Mouse (Mus musculus): ENCODE data around the gene Gm49321. TPM values are rescaled to one million over a fixed set of nuclear protein-coding genes. Genes with fewer than 3 reads are reported as not detected.

Gene Gm49321
- polyA plus RNA-seq, 1 experiment from 2014 or later, result 24.3 TPM

DNA sequence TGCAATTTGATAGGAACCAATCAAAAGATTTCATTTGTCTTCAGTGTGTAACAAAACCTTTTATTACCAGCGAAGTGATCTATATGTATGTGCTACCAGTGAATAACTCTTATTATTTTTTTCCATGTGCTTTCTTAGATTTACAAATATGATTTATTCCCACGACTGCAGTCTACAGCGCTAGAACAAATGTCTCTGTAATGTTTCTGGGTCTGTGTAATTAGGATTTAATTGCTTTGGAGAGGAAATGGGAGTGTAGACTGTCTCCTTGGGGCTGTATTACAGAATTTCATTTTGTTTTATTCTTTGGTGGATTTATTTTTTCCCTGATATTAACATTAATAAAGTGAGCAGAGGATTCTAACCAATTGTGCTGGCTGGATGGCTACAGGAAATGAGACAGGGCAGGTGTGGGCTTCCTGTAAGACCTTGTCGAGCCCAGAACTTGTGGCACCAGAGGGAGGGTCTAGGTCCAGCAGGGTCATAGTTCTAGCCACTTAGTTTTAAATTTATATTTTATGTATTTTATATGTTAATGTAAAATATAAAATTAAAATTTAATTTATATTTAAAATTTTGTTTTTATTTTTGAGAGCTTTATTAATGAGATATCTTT lies 51.0 kb downstream of the Gm49321 start:
- no peak overlapping the region for H3K4me3 ChIP-seq
- H3K27ac ChIP-seq (replicated peaks), result no peak overlapping the region
- no peak for ATAC-seq (replicated peaks)
- H3K27me3 ChIP-seq, result no peaks in the 10 kb centered on the region
- no peaks in the 10 kb centered on the region for H3K4me1 ChIP-seq
- WGBS, result 85% methylated on average over 4 of the region's 4 CpGs
- peaks cover 20% of the 10 kb centered on the region for H3K36me3 ChIP-seq
- no peak overlapping the region for H3K4me2 ChIP-seq (replicated peaks)
- H3K9ac ChIP-seq (replicated peaks), result no peak overlapping the region
- H3K9me3 ChIP-seq, result no peaks in the 10 kb centered on the region

DNA sequence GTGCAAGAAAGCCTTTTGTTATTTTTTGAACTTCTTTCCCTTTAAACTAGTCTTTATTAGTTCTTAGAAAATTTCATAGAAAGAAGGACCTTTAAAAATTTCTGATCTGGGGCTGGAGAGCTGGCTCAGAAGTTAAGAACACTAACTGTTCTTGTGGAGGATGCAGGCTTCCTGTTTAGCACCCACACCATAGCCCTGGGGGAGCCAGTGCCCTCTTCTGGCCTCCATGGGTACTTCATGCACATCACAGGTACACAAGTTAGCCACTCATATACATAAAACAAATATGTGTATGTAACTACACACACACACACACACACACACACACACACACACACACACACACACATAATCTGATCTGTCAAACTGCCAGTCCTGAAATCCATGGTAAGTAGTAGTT lies 52.1 kb downstream of the Gm49321 start:
- H3K9me3 ChIP-seq, result no peaks in the 10 kb centered on the region
- no peaks in the 10 kb centered on the region for H3K27me3 ChIP-seq
- H3K36me3 ChIP-seq, result peaks cover 11% of the 10 kb centered on the region
- no peak overlapping the region for H3K4me2 ChIP-seq (replicated peaks)
- H3K4me3 ChIP-seq, result no peak overlapping the region
- H3K4me1 ChIP-seq, result no peaks in the 10 kb centered on the region
- H3K27ac ChIP-seq (replicated peaks), result no peak overlapping the region
- ATAC-seq (replicated peaks), result peak; percentile 29; the same call in 1 of the 2 replicates
- H3K9ac ChIP-seq (replicated peaks), result no peak overlapping the region

DNA sequence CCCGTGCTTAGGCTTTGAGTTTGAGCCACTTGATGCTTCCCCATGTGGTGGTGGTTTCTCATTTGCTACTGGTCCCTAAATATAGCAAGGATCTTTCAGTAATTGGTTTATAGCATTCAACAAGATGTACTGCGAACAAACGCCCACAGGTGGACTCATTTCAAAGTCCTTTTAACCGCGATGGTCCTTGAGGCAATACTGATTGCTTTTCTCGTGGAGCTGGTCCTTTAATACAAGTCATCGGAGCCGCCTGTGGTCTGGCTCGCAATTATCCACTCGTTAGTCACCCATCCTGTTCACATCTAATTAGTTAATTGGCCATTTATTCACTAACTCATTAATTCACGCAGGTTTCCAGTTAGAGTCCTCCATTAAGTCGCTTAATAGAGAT lies 59.4 kb downstream of the Gm49321 start:
- Histone ChIP-seq H3K9me3 (no peaks in the 10 kb centered on the region), H3K36me3 (no peaks in the 10 kb centered on the region), H3K9ac (replicated peaks) (peak overlapping the region; percentile 80), H3K27ac (replicated peaks) (peak overlapping the region; percentile 75), H3K27me3 (no peaks in the 10 kb centered on the region), H3K4me3 (peak overlapping the region; percentile 79), H3K4me1 (peaks cover 16% of the 10 kb centered on the region), H3K4me2 (replicated peaks) (peak overlapping the region; percentile 72)
- ATAC-seq (replicated peaks), result peak; percentile 51
- 14% methylated on average over 12 of the region's 12 CpGs for WGBS

DNA sequence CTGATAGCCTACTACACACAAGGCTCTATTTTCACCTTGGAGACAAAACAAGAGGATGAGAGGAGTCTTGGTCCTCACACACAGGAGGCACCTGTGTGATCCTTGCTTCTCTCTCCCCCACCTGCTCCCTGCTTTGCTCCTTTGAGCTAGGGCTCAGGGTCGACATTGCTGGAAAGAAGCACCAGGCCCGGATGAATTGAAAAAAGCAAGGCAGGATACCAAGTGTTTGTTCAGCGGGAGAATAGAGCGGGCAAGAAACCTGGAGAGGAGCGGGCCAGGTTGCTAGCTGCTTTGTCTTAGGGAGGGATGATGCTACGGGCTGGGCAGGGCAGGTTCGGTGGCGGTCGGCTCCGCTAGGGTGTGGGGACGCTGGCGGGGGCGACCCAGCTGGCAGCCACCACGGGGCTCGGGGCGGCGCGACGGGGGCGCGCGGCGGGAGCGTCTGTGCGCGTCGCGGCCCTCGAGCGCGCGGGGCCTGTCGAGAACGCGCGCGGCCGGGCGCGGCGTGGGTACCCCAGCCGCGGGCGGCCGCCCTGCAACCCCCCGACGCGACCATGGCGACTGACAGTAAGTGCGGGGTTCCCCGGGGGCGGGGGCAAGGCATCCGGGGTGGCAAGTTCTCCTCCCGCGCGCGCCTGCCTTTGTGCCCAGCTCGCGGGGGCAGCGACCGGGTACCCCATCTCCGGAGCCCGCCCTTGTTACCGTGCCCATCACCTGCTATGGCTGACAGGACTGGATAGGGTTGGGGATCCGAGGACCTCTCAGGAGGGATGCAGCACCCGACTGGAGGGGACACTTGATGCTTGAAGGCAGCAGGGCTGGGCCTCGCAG lies 60.1 kb downstream of the Gm49321 start, which contains the start of gene Syt16:
TSS of gene Syt16 (plus strand) at position 365 of the 831 bp plus-strand sequence.
- no peaks in the 10 kb centered on the region for H3K9me3 ChIP-seq
- peak within 1 kb of the TSS; percentile 79 for H3K4me3 ChIP-seq
- H3K4me1 ChIP-seq, result peaks cover 16% of the 10 kb centered on the region
- 0% methylated on average over 44 of the region's 67 CpGs for WGBS
- H3K27ac ChIP-seq (replicated peaks), result peak within 1 kb of the TSS; percentile 75
- H3K9ac ChIP-seq (replicated peaks), result peak within 1 kb of the TSS; percentile 80
- ATAC-seq (replicated peaks), result peak; percentile 87
- no peaks in the 10 kb centered on the region for H3K36me3 ChIP-seq
- H3K4me2 ChIP-seq (replicated peaks), result peak within 1 kb of the TSS; percentile 72
- H3K27me3 ChIP-seq, result no peaks in the 10 kb centered on the region

DNA sequence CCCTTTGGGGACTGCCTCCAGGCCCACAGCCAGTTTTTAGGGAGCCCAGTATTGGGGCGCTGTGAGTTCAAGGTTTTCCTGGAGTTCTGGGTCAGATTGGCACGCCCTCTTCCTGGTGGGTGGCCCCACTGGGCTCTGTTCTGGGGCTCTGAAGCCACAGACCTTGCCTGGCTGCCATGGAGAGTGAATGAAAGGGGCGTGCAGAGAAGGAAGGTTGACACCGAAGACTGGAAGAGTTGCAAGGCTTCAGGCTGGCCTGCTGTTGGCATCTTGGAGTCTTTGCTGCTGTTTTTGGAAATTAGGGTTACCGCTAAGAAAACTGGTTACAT lies 60.6 kb downstream of the Gm49321 start:
- peak overlapping the region; percentile 75 for H3K27ac ChIP-seq (replicated peaks)
- no peak for ATAC-seq (replicated peaks)
- no peaks in the 10 kb centered on the region for H3K36me3 ChIP-seq
- peak overlapping the region; percentile 72 for H3K4me2 ChIP-seq (replicated peaks)
- H3K9me3 ChIP-seq, result no peaks in the 10 kb centered on the region
- peaks cover 16% of the 10 kb centered on the region for H3K4me1 ChIP-seq
- no peaks in the 10 kb centered on the region for H3K27me3 ChIP-seq
- WGBS, result 26% methylated on average over 5 of the region's 5 CpGs
- H3K4me3 ChIP-seq, result peak overlapping the region; percentile 79
- peak overlapping the region; percentile 80 for H3K9ac ChIP-seq (replicated peaks)

DNA sequence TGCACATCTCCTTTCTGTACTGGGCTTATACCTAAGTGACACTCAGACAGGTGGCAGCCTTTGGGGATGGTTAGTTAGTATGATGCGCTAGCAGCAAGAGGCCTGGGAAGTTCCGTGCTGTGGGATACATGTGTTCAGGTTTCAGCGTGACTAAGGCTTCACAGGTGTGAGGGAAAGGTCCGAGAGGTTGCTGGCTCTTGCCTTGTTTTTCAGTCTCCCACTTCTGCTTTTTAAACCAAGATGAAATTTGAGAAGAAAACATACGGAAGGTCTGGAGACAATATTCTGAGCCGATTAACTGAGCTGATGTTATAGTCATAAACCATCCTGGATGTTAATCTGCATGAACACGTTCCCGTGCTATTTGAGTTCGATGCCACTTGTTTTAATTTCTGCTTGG lies 65.0 kb downstream of the Gm49321 start:
- Histone ChIP-seq H3K9me3 (no peaks in the 10 kb centered on the region), H3K4me2 (replicated peaks) (no peak overlapping the region), H3K27ac (replicated peaks) (no peak overlapping the region), H3K9ac (replicated peaks) (no peak overlapping the region), H3K4me3 (no peak overlapping the region), H3K36me3 (no peaks in the 10 kb centered on the region), H3K27me3 (no peaks in the 10 kb centered on the region), H3K4me1 (peaks cover 9% of the 10 kb centered on the region)
- no peak for ATAC-seq (replicated peaks)
- WGBS, result 90% methylated on average over 9 of the region's 9 CpGs

DNA sequence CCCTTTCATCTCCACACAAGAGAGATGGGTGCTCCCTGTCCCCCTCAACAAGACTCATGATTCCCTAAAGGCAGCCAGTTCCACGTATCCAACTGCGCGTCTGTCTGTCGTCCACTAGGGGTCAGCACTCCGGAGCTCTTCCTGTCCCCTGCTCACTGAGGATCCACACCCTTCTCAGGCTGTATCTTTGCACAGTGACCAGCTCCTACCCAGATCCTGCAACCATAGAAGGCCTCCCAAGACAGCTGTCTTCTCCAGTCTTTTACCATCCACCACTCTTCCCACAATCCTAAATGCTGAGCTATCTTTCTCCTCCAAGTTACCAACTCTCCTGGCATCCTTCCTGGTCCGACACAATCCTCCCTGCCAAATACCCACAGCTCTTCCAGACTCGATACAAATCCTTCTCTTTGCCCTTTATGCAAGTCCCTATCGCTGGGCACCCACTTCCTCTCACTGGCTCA lies 72.0 kb downstream of the Gm49321 start:
- no peaks in the 10 kb centered on the region for H3K27me3 ChIP-seq
- H3K4me1 ChIP-seq, result peaks cover 8% of the 10 kb centered on the region
- H3K4me2 ChIP-seq (replicated peaks), result no peak overlapping the region
- WGBS, result 21% methylated on average over 8 of the region's 8 CpGs
- no peak overlapping the region for H3K27ac ChIP-seq (replicated peaks)
- H3K4me3 ChIP-seq, result no peak overlapping the region
- ATAC-seq (replicated peaks), result no peak; the same call in 1 of the 2 replicates
- H3K9me3 ChIP-seq, result no peaks in the 10 kb centered on the region
- no peak overlapping the region for H3K9ac ChIP-seq (replicated peaks)
- no peaks in the 10 kb centered on the region for H3K36me3 ChIP-seq

DNA sequence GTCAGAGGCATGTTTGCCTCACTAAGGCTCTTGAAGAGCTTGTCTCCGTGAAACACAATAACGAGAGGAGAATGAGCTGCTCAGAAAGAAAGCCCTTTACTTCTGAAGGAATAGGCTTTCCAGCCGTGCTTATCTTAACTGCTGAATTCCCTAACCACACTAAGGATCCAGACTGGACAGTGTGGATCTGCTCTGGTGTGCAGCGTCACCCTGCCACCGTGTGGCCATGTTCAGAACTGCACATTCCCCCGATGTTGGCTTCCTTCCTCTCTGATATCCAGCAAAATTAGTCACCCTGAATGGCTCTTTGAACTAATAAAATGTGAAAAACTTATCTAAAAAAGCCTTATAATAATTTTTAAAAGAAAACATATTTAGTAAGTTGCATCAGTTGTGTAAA lies 76.3 kb downstream of the Gm49321 start:
- H3K4me3 ChIP-seq, result no peak overlapping the region
- H3K9me3 ChIP-seq, result no peaks in the 10 kb centered on the region
- no peak overlapping the region for H3K9ac ChIP-seq (replicated peaks)
- 1% methylated on average over 6 of the region's 6 CpGs for WGBS
- H3K27me3 ChIP-seq, result no peaks in the 10 kb centered on the region
- H3K36me3 ChIP-seq, result no peaks in the 10 kb centered on the region
- H3K4me2 ChIP-seq (replicated peaks), result no peak overlapping the region
- H3K27ac ChIP-seq (replicated peaks), result no peak overlapping the region
- H3K4me1 ChIP-seq, result peaks cover 8% of the 10 kb centered on the region
- ATAC-seq (replicated peaks), result peak; percentile 85

DNA sequence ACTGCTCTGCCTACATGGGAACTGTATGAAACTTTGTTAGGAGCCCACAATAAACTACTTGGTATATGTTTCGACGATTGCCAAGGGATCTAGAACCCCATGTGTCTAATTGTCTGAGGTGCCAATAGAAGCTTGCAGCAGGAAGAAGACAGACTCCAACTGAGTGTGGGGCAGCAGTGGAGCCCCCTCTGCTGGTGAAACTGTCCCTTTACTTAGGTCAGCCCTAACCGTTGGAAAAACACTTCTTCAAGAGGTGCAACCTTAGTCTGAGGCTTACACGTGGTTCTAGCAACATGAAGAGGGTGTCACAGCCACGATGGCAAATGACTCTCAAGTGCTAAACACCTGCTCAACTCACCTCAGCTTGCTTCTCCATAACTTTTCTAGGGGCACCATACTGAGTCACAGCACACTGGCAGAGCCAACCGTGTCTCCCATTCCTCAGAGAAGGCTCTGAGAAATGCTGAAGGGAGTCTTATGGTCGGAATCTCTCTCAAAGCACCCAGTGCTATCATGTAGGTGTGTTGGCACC lies 77.4 kb downstream of the Gm49321 start:
- WGBS, result 65% methylated on average over 7 of the region's 7 CpGs
- Histone ChIP-seq H3K4me3 (no peak overlapping the region), H3K9ac (replicated peaks) (no peak overlapping the region), H3K4me2 (replicated peaks) (no peak overlapping the region), H3K27ac (replicated peaks) (no peak overlapping the region), H3K9me3 (no peaks in the 10 kb centered on the region), H3K4me1 (peaks cover 4% of the 10 kb centered on the region), H3K27me3 (no peaks in the 10 kb centered on the region), H3K36me3 (no peaks in the 10 kb centered on the region)
- ATAC-seq (replicated peaks), result no peak

DNA sequence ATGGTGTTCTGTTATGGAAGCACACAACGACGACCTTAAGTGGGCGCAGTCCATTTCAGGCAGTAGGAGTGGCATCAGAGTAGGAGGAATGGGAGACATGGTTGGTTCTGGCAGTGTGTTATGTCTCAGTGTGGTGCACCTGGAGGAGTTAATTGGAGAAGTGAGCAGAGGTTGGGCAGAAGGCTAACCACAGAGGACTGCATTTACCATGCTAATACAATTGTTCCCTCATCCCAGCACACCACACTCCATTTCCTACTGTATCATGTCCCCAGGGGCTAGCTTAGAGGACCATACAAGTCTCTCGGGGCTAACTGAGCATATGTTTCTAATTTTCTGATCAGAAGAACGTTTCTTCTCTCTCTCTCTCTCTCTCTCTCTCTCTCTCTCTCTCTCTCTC lies 78.0 kb downstream of the Gm49321 start:
- Histone ChIP-seq H3K27ac (replicated peaks) (no peak overlapping the region), H3K9ac (replicated peaks) (no peak overlapping the region), H3K4me1 (peaks cover 4% of the 10 kb centered on the region), H3K9me3 (no peaks in the 10 kb centered on the region), H3K4me3 (no peak overlapping the region), H3K4me2 (replicated peaks) (no peak overlapping the region), H3K27me3 (no peaks in the 10 kb centered on the region), H3K36me3 (no peaks in the 10 kb centered on the region)
- no peak for ATAC-seq (replicated peaks)
- 78% methylated on average over 5 of the region's 5 CpGs for WGBS
